Mouse (Mus musculus) limb, embryonic 14.5 days (tissue): ENCODE results near the gene Ank2. TPM values are rescaled to one million over a fixed set of nuclear protein-coding genes. Genes with fewer than 3 reads are reported as not detected.

Experiments used
- ATAC-seq: fragments of 200-750 bp; cut with Nextera tagmentation; 2 replicates; pipeline ENCODE4 v1.8.0; 2017; ENCODE audit warnings: low read depth, moderate number of reproducible peaks, moderate TSS enrichment; ENCODE audit not compliant: low FRiP score
- DNase-seq: peaks from one replicate; pipeline ENCODE4 v3.0.0-alpha.2; 2015; ENCODE audit warnings: low spot score
- H3K27ac ChIP-seq: fragments of 300-500 bp; sonication (generic); replicated peaks from 2 replicates; pipeline ENCODE4 v1.5.1; 2014; ENCODE audit warnings: low read depth, mild to moderate bottlenecking, low read length, moderate library complexity, mixed read lengths
- H3K27me3 ChIP-seq: fragments of 300-500 bp; sonication (generic); 2 replicates; pipeline ENCODE4 v1.6.1; 2014; ENCODE audit warnings: low read length, mixed read lengths; ENCODE audit not compliant: control insufficient read depth, insufficient read depth
- H3K36me3 ChIP-seq: fragments of 300-500 bp; sonication (generic); 2 replicates; pipeline ENCODE4 v1.6.1; 2014; ENCODE audit warnings: mild to moderate bottlenecking, low read length, moderate library complexity, mixed read lengths; ENCODE audit not compliant: control insufficient read depth, insufficient read depth
- H3K4me1 ChIP-seq: fragments of 300-500 bp; sonication (generic); 2 replicates; pipeline ENCODE4 v1.6.1; 2014; ENCODE audit warnings: antibody characterized with exemption, low read length, mixed read lengths; ENCODE audit not compliant: control insufficient read depth, insufficient read depth
- H3K4me2 ChIP-seq: fragments of 300-500 bp; sonication (generic); replicated peaks from 2 replicates; pipeline ENCODE4 v1.6.1; 2014; ENCODE audit warnings: low read depth, mild to moderate bottlenecking, low read length, moderate library complexity; ENCODE audit not compliant: severe bottlenecking
- H3K4me3 ChIP-seq: fragments of 300-500 bp; sonication (generic); replicated peaks from 2 replicates; pipeline ENCODE4 v1.5.1; 2014; ENCODE audit warnings: low read length
- H3K9ac ChIP-seq: fragments of 300-500 bp; sonication (generic); 2 replicates; pipeline ENCODE4 v1.6.1; 2014; ENCODE audit warnings: mild to moderate bottlenecking, low read depth, low read length, moderate library complexity; ENCODE audit not compliant: severe bottlenecking
- H3K9me3 ChIP-seq: fragments of 300-500 bp; sonication (generic); 2 replicates; pipeline ENCODE4 v1.6.1; 2016; ENCODE audit warnings: low read length; ENCODE audit not compliant: control insufficient read depth
- POLR2A ChIP-seq: fragments of 200-500 bp; IDR thresholded peaks from 2 replicates; pipeline ENCODE4 v1.8.0; 2012; ENCODE audit warnings: inconsistent platforms, mild to moderate bottlenecking, moderate library complexity, borderline replicate concordance; ENCODE audit not compliant: insufficient read depth, insufficient read length; ENCODE audit errors: extremely low read depth
- WGBS: fragments of 180-500 bp; shearing (Covaris S2); extraction: QIAGEN DNeasy Blood & Tissue Kit; methylation state at CpG from one replicate; pipeline ENCODE4 v1.1.7; 2014; 5-methylcytosine and 5-hydroxymethylcytosine counted together
- polyA plus RNA-seq, 2 experiments: library from polyadenylated mRNA; depleted of rRNA in 1 of 2; stranded (reverse) in 1 of 2; unstranded in 1 of 2; fragments of >200 nt; fragmentation: Nextera tagmentation in 1 of 2; extraction: Ambion mirVana in 1 of 2; gene quantifications; 2 replicates each; pipeline versions ENCODE4 v1.2.1 to v1.2.3; 2012 to 2014

The Ank2 gene
- polyA plus RNA-seq, 2 experiments, result 33.0 to 41.6 TPM

DNA sequence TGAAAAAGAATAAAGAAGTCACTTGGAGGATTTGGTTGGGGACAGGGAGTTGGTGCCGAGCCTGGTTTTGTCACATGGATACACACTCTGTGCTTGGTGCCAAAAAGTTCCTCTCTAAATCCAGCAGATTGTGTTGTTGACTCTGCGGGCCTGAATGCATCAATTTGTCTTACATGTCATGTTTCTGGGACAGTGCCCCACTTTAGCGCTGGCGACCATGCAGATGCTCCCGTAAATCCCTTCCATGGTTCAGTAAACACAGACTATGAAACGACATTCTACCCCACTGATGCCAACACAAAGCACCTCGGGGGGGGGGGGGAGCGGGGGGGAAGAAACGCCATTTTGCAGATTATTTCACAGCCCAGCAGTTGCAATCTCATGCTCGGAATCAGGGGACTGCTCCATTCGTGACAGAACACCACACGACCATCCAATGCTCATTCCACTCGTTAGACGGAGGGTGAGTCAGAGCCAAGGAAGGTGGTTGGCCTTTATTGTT is 112.1 kb downstream of the Ank2 start:
- no peaks in the 10 kb centered on the region for H3K27me3 ChIP-seq
- no peak for ATAC-seq
- no peaks in the 10 kb centered on the region for H3K4me1 ChIP-seq
- no peak for TF ChIP-seq POLR2A
- H3K9me3 ChIP-seq, result no peaks in the 10 kb centered on the region
- WGBS, result 88% methylated on average over 14 of the region's 14 CpGs
- H3K9ac ChIP-seq, result no peak overlapping the region
- H3K4me3 ChIP-seq, result no peak overlapping the region
- no peak overlapping the region for H3K27ac ChIP-seq
- H3K36me3 ChIP-seq, result no peaks in the 10 kb centered on the region
- no peak overlapping the region for H3K4me2 ChIP-seq
- no peak for DNase-seq

DNA sequence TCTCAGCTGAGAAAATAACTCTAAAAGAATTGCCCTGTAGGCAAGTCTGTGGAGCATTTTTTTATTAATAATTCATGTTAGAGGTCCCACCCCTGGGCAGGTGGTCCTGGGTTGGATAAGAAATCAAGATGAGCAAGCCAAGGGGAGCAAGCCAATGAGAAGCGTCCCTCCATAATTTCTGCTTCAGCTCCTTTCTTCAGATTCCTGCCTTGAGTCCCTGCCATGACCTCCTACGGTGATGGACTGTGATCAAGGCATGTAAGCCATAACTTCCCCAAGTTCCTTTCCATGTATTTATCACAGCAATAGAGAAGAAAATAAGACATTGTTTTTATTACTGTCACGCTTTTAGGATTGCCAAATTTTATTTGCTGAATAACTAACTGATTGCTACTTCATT is 115.9 kb downstream of the Ank2 start:
- no peak for ATAC-seq
- H3K4me3 ChIP-seq, result no peak overlapping the region
- no peak for TF ChIP-seq POLR2A

DNA sequence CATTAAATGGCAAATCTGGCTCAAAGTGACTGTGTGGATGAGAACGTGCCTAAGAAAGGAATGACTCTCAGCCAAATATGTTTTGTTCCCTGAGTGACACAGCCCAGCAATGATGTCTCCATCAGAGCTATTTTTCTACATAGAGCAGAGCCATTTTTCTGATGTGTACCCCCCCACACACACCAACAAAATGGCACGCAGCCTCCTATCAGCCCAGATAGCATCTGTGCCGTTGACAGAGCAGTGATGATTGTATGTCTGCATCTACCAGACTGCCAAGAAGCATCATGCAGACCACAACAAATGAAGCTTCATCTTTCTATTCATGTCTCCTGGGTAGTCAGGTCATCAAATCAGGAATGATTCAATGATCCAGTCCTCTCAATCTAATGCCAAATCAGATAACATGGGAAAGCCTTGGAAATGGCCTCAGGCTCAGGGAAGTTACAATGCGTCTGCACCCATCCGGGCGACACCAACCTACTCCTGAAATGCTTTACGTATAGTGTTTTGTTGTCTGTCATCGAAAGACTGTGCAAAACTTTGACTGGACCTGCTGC is 122.2 kb downstream of the Ank2 start:
- no peaks in the 10 kb centered on the region for H3K9me3 ChIP-seq
- WGBS, result 82% methylated on average over 8 of the region's 8 CpGs
- H3K4me1 ChIP-seq, result peaks cover 6% of the 10 kb centered on the region
- no peak overlapping the region for H3K4me3 ChIP-seq
- H3K36me3 ChIP-seq, result no peaks in the 10 kb centered on the region
- DNase-seq (no peak), ATAC-seq (no peak)
- H3K27ac ChIP-seq, result no peak overlapping the region
- no peaks in the 10 kb centered on the region for H3K27me3 ChIP-seq
- no peak overlapping the region for H3K9ac ChIP-seq
- no peak for TF ChIP-seq POLR2A
- no peak overlapping the region for H3K4me2 ChIP-seq

More for the DNA sequence above, 115.9 kb downstream of the Ank2 start:
- Histone ChIP-seq H3K27ac (no peak overlapping the region), H3K4me1 (no peaks in the 10 kb centered on the region), H3K27me3 (no peaks in the 10 kb centered on the region), H3K9ac (no peak overlapping the region), H3K9me3 (no peaks in the 10 kb centered on the region), H3K36me3 (no peaks in the 10 kb centered on the region), H3K4me2 (no peak overlapping the region)
- no peak for DNase-seq
- 94% methylated on average over 3 of the region's 3 CpGs for WGBS

DNA sequence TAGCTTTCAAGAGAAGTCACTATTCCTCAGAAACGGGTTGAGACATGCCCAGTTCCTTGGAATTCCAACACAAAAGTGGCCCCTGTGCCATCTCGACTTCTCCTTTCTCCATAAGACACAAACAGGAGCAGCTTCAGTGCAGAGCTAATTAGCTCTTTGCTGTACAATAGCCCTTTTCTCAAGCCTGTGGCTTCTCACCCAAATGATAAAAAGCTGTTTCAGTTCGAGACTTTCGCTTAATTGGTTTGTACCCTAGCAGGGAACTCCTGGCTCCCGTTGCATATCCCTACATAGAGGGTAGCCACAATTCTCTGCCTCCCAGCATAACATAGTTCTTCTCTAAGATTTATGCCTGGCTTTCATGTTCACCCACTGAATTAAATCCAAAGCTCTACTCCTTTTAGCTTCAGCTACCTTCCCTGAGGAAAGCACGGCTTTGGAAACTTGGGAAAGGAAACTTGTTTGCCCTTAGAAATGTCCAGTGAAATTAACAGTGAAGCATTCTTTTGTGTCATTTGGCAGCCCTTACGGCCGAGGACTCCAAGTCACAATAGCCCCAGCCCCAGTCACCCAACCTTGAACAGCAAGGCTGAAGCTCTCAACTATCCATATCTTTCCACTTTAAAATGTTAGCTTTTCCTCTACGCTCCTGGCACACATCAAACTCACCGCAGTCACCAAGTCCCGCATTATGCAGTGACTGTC is 123.0 kb downstream of the Ank2 start:
- Histone ChIP-seq H3K9ac (no peak overlapping the region), H3K4me2 (no peak overlapping the region), H3K36me3 (no peaks in the 10 kb centered on the region), H3K4me1 (peaks cover 6% of the 10 kb centered on the region), H3K4me3 (no peak overlapping the region), H3K9me3 (no peaks in the 10 kb centered on the region), H3K27ac (no peak overlapping the region), H3K27me3 (no peaks in the 10 kb centered on the region)
- DNase-seq (no peak), ATAC-seq (no peak)
- 42% methylated on average over 11 of the region's 11 CpGs for WGBS
- TF ChIP-seq POLR2A, result no peak

DNA sequence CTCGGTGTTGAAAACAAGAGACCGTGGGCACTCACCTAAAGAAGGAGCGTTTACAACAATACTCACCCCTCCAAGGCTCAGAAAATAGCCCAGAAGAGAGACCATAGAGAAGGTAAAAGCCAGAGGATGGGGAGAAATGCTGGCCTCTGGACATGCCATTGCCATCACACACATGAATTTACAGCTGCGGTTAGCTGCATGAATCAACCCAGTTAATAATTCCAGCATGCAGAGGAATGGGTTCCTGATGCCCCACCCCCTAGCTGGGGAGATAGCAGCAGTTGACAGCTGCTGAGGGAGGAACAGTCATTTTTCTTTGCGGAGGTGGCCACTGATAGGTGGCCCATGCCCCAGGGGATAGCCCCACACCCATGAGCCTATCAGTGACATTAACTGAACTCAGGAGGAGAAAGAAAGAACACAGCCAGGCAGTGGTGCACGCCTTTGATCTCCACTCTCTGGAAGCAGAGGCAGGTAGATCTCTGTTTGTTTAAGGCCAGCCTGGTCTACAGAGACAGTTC is 124.9 kb downstream of the Ank2 start:
- WGBS, result 80% methylated on average over 6 of the region's 6 CpGs
- Histone ChIP-seq H3K9me3 (no peaks in the 10 kb centered on the region), H3K4me1 (peaks cover 6% of the 10 kb centered on the region), H3K9ac (no peak overlapping the region), H3K27ac (no peak overlapping the region), H3K36me3 (no peaks in the 10 kb centered on the region), H3K27me3 (no peaks in the 10 kb centered on the region), H3K4me3 (no peak overlapping the region), H3K4me2 (no peak overlapping the region)
- no peak for ATAC-seq
- no peak for DNase-seq
- no peak for TF ChIP-seq POLR2A
